In genomic region chr11:57643691-57644090, GRCm38 (mm10) we compare ENCODE assay signal across 8 mouse cellular contexts. TPM values are rescaled to one million over a fixed set of nuclear protein-coding genes. Genes with fewer than 3 reads are reported as not detected.
A peak's percentile ranks its signal among the peaks of the same experiment; 100 is the strongest.
DNase-seq lines count a peak whose midpoint lies in the region; ATAC-seq lines count a peak whose summit lies in the region.

No protein-coding gene starts in this region.

- H3K27ac ChIP-seq in embryonic facial prominence, embryonic 15.5 days (replicated peaks): no peak overlapping the region
- no peak overlapping the region for H3K27ac ChIP-seq in hindbrain, embryonic 15.5 days (replicated peaks)
- H3K27ac ChIP-seq in midbrain, embryonic 14.5 days (replicated peaks; ENCODE audit: low read depth, low read length): no peak overlapping the region

- peaks cover 31% of the 10 kb centered on the region for H3K4me1 ChIP-seq in embryonic facial prominence, embryonic 15.5 days
- peaks cover 31% of the 10 kb centered on the region for H3K4me1 ChIP-seq in hindbrain, embryonic 15.5 days (replicated peaks)
- H3K4me1 ChIP-seq in midbrain, embryonic 14.5 days (ENCODE audit: control insufficient read depth, insufficient read depth, low read length): peaks cover 15% of the 10 kb centered on the region

- H3K36me3 ChIP-seq in embryonic facial prominence, embryonic 15.5 days: no peaks in the 10 kb centered on the region
- no peaks in the 10 kb centered on the region for H3K36me3 ChIP-seq in hindbrain, embryonic 15.5 days
- no peaks in the 10 kb centered on the region for H3K36me3 ChIP-seq in midbrain, embryonic 14.5 days (ENCODE audit: control insufficient read depth, insufficient read depth, low read length)

- H3K4me2 ChIP-seq in embryonic facial prominence, embryonic 15.5 days (replicated peaks): peak overlapping the region; percentile 95; the same call in 1 of the 2 replicates
- H3K4me2 ChIP-seq in hindbrain, embryonic 15.5 days: peak overlapping the region; percentile 99
- H3K4me2 ChIP-seq in midbrain, embryonic 14.5 days (ENCODE audit: low read length): peak overlapping the region; percentile 97

- no peak for ATAC-seq in embryonic facial prominence, embryonic 15.5 days (ENCODE audit: insufficient number of reproducible peaks, low FRiP score, low TSS enrichment, low read depth)
- no peak for ATAC-seq in hindbrain, embryonic 15.5 days (ENCODE audit: low FRiP score, low read depth)
- no peak for ATAC-seq in midbrain, embryonic 14.5 days (ENCODE audit: low FRiP score, low TSS enrichment)

- no peaks in the 10 kb centered on the region for H3K9me3 ChIP-seq in embryonic facial prominence, embryonic 15.5 days (replicated peaks)
- H3K9me3 ChIP-seq in hindbrain, embryonic 15.5 days: no peaks in the 10 kb centered on the region
- H3K9me3 ChIP-seq in midbrain, embryonic 14.5 days (ENCODE audit: control insufficient read depth, low read length): no peaks in the 10 kb centered on the region

- 63% methylated on average over 2 of the region's 2 CpGs for WGBS in embryonic facial prominence, embryonic 15.5 days
- 74% methylated on average over 2 of the region's 2 CpGs for WGBS in hindbrain, embryonic 15.5 days
- 57% methylated on average over 2 of the region's 2 CpGs for WGBS in midbrain, embryonic 14.5 days

- DNase-seq in kidney, postnatal 10 days: peak; percentile 5
- no peak for DNase-seq in kidney, postnatal 4 days
- DNase-seq in midbrain, embryonic 14.5 days: no peak
- no peak for DNase-seq in left cerebral cortex, adult 9 months (ENCODE audit: low spot score in 2 of 2)
- DNase-seq in thymus, adult 18-20 months: no peak
- DNase-seq in MN1 (ENCODE audit: low spot score): no peak

- H3K9ac ChIP-seq in embryonic facial prominence, embryonic 15.5 days: no peak overlapping the region
- no peak overlapping the region for H3K9ac ChIP-seq in hindbrain, embryonic 15.5 days
- no peak overlapping the region for H3K9ac ChIP-seq in midbrain, embryonic 14.5 days (replicated peaks; ENCODE audit: low read length)

- 0 out of 2 replicates have a peak, but pooled peaks cover 2% of the 10 kb centered on the region for H3K27me3 ChIP-seq in embryonic facial prominence, embryonic 15.5 days
- no peaks in the 10 kb centered on the region for H3K27me3 ChIP-seq in hindbrain, embryonic 15.5 days
- no peaks in the 10 kb centered on the region; the same call in 1 of the 2 replicates for H3K27me3 ChIP-seq in midbrain, embryonic 14.5 days (ENCODE audit: control insufficient read depth, insufficient read depth, low read length)

- peak overlapping the region; percentile 82; the same call in 1 of the 2 replicates for H3K4me3 ChIP-seq in embryonic facial prominence, embryonic 15.5 days (replicated peaks)
- no peak overlapping the region for H3K4me3 ChIP-seq in hindbrain, embryonic 15.5 days
- no peak overlapping the region for H3K4me3 ChIP-seq in midbrain, embryonic 14.5 days (replicated peaks; ENCODE audit: low read depth, low read length)

RNA-seq across cellular contexts. Expression of gene Galnt10, which starts 1.6 kb away (rescaled TPM):
- 26.3 and 27.5 TPM in 2 replicates for polyA plus RNA-seq in embryonic facial prominence, embryonic 15.5 days (2015; fragmentation: Nextera tagmentation; extraction: Ambion mirVana)
- polyA plus RNA-seq in hindbrain, embryonic 15.5 days (2015; fragmentation: Nextera tagmentation; extraction: Ambion mirVana): 14.6 and 15.4 TPM in 2 replicates
- 10.1 and 11.6 TPM in 2 replicates for polyA plus RNA-seq in midbrain, embryonic 14.5 days (2014; fragmentation: Nextera tagmentation; extraction: Ambion mirVana)
